In genomic region chr1:134646963-134647282, GRCm38 (mm10) we compare ENCODE assay signal across 9 mouse cellular contexts. TPM values are rescaled to one million over a fixed set of nuclear protein-coding genes. Genes with fewer than 3 reads are reported as not detected.
DNase-seq lines count a peak whose midpoint lies in the region; ATAC-seq and TF ChIP-seq lines count a peak whose summit lies in the region.
"Had no signal": no experiment of that assay in that cellular context is flagged by ENCODE, and none has a peak within 500 bp of the region (broad histone marks: within the 10 kb centered on the region; RNA-seq: fewer than 3 reads in every experiment).

No protein-coding gene starts in this region.

- H3K9ac ChIP-seq in liver, embryonic 11.5 days (ENCODE audit: low read depth, low read length): no peak overlapping the region
- H3K9ac ChIP-seq in stomach, postnatal 0 days (ENCODE audit: low read length): peak overlapping the region; percentile 61

- H3K9me3 ChIP-seq in liver, embryonic 11.5 days (ENCODE audit: control insufficient read depth, low read length): no peaks in the 10 kb centered on the region
- H3K9me3 ChIP-seq in stomach, postnatal 0 days (ENCODE audit: control insufficient read depth, low read length): no peaks in the 10 kb centered on the region

- TF ChIP-seq EP300 in stomach, postnatal 0 days (optimal IDR thresholded peaks at IDR 0.05): no peak

- no peak for ATAC-seq in liver, embryonic 11.5 days (replicated peaks; ENCODE audit: low FRiP score)
- ATAC-seq in stomach, postnatal 0 days (ENCODE audit: low FRiP score, low TSS enrichment): no peak
- no peak for ATAC-seq in inflammation-experienced regulatory T-cells, adult 6 months

- intact Hi-C loops in gastrocnemius, adult 2 months (cut with DNase I): no loop called here

- peaks cover 78% of the 10 kb centered on the region for H3K27me3 ChIP-seq in liver, embryonic 11.5 days (replicated peaks; ENCODE audit: control insufficient read depth, insufficient read depth, low read length)
- H3K27me3 ChIP-seq in stomach, postnatal 0 days (ENCODE audit: control insufficient read depth, insufficient read depth, low read length): no peaks in the 10 kb centered on the region; the same call in 1 of the 2 replicates

- no peak overlapping the region for H3K27ac ChIP-seq in gastrocnemius, adult 2 months
- H3K27ac ChIP-seq in liver, embryonic 11.5 days (ENCODE audit: low read depth, low read length): no peak overlapping the region
- no peak overlapping the region for H3K27ac ChIP-seq in stomach, postnatal 0 days (replicated peaks)
- H3K27ac ChIP-seq: macrophage had no signal

- no peak for DNase-seq in gastrocnemius, adult 2 months
- DNase-seq in gastrocnemius, postnatal 4 days (ENCODE audit: low spot score in 2 of 2): no peak
- DNase-seq in ovary, postnatal 36 days (ENCODE audit: low spot score): peak; percentile 19
- DNase-seq in ovary, adult 18-20 months (ENCODE audit: low spot score): no peak
- DNase-seq in liver, embryonic 11.5 days (ENCODE audit: low spot score): no peak
- DNase-seq in stomach, postnatal 0 days (ENCODE audit: low spot score): peak; percentile 24
- DNase-seq in urinary bladder, adult 18-20 months (ENCODE audit: low spot score in 2 of 2): no peak

- H3K36me3 ChIP-seq in liver, embryonic 11.5 days (ENCODE audit: control insufficient read depth, insufficient read depth, low read length): no peaks in the 10 kb centered on the region
- H3K36me3 ChIP-seq in stomach, postnatal 0 days (ENCODE audit: control insufficient read depth, insufficient read depth, low read length): no peaks in the 10 kb centered on the region

- H3K4me3 ChIP-seq in gastrocnemius, adult 2 months: peak overlapping the region; percentile 72
- peak overlapping the region; percentile 48 for H3K4me3 ChIP-seq in liver, embryonic 11.5 days (ENCODE audit: low read depth, low read length)
- H3K4me3 ChIP-seq in stomach, postnatal 0 days (ENCODE audit: low read depth, low read length): peak overlapping the region; percentile 52

- H3K4me1 ChIP-seq in liver, embryonic 11.5 days (replicated peaks; ENCODE audit: control insufficient read depth, insufficient read depth, low read length): peaks cover 4% of the 10 kb centered on the region; the same call in 1 of the 2 replicates
- peaks cover 4% of the 10 kb centered on the region; the same call in 1 of the 2 replicates for H3K4me1 ChIP-seq in stomach, postnatal 0 days (replicated peaks; ENCODE audit: control insufficient read depth, insufficient read depth)

- WGBS in liver, embryonic 11.5 days: 3% methylated on average over 28 of the region's 28 CpGs
- WGBS in stomach, postnatal 0 days: under 1% methylated on average over 28 of the region's 28 CpGs

- TF ChIP-seq CTCF in gastrocnemius, adult 2 months (IDR thresholded peaks at IDR 0.05): no peak
- no peak for TF ChIP-seq CTCF in stomach, postnatal 0 days (IDR thresholded peaks at IDR 0.05; ENCODE audit: low read depth)

- H3K4me2 ChIP-seq in liver, embryonic 11.5 days: peak overlapping the region; percentile 74
- H3K4me2 ChIP-seq in stomach, postnatal 0 days (replicated peaks; ENCODE audit: low read depth): peak overlapping the region; percentile 84

RNA-seq across cellular contexts. Expression of gene Syt2, which starts 0.4 kb away (rescaled TPM):
- total RNA-seq in gastrocnemius, adult 2 months (2021): not detected
- total RNA-seq in gastrocnemius, postnatal 4 days (2021): under 1 TPM in 1 of 2 experiments, not detected in 1; 0.08 TPM
- polyA plus RNA-seq in liver, embryonic 11.5 days (2014; fragmentation: Nextera tagmentation; extraction: Ambion mirVana): 0.12 and 0.22 TPM in 2 replicates
- 0.50 and 0.58 TPM in 2 replicates for polyA plus RNA-seq in stomach, postnatal 0 days (2015; fragmentation: Nextera tagmentation; extraction: Ambion mirVana)
- under 1 TPM; 0.10 to 0.44 (median 0.11) TPM for polyA plus RNA-seq in inflammation-experienced regulatory T-cells, adult 6 months (2017; shearing (Covaris generic))
- polyA plus RNA-seq: macrophage had no signal

Comparison
In these comparisons a context has a peak if more than half of its experiments do, and no peak if none do; other contexts are left out.
1. DNase-seq: peak in ovary, postnatal 36 days (single experiment) and stomach, postnatal 0 days (single experiment); none in gastrocnemius, adult 2 months (single experiment), gastrocnemius, postnatal 4 days (0 of 2), ovary, adult 18-20 months (single experiment), liver, embryonic 11.5 days (single experiment) and urinary bladder, adult 18-20 months (0 of 2).
2. Peak in every context shown above with its lines, with median percentiles within 50 percentile points of each other: H3K4me3 ChIP-seq.